Mouse (Mus musculus) MEL (cell line): Measurements from ENCODE around the gene Ttll1. TPM values are rescaled to one million over a fixed set of nuclear protein-coding genes. Genes with fewer than 3 reads are reported as not detected.
A peak's percentile ranks its signal among the peaks of the same experiment; 100 is the strongest.
"Not testable (repeated sequence)": the region's sequence is repeated elsewhere in the genome, so short reads cannot be mapped to it uniquely, and the experiment has no call there.

Experiments used
- DNase-seq: peaks from one replicate; pipeline ENCODE4 v3.0.0; 2011; ENCODE audit warnings: low read depth, low spot score
- H3K27ac ChIP-seq: 2 replicates; pipeline ENCODE4 v1.5.1; 2012; ENCODE audit warnings: low read depth, mild to moderate bottlenecking, control low read depth, low read length, moderate library complexity; ENCODE audit not compliant: control insufficient read depth
- H3K27me3 ChIP-seq, 2 experiments: fragments of 150-350 bp in 1 of 2; sonication (generic) in 1 of 2; 2 replicates each; pipeline ENCODE4 v1.6.1; 2012; ENCODE audit warnings: low read length in 2 of 2, mild to moderate bottlenecking in 2 of 2, improper control_type of control experiment in 1 of 2, moderate library complexity in 1 of 2; ENCODE audit not compliant: insufficient read depth in 2 of 2, control insufficient read depth in 1 of 2
- H3K36me3 ChIP-seq, 2 experiments: 2 replicates each; pipeline ENCODE4 v1.6.1; 2012 to 2014; ENCODE audit warnings: low read length in 2 of 2, improper control_type of control experiment in 1 of 2, inconsistent platforms in 1 of 2, mild to moderate bottlenecking in 1 of 2; ENCODE audit not compliant: insufficient read depth in 2 of 2, control insufficient read depth in 1 of 2
- H3K4me1 ChIP-seq, 2 experiments: fragments of 150-350 bp in 1 of 2; sonication (generic) in 1 of 2; 2 replicates each; pipeline ENCODE4 v1.6.1; 2012; ENCODE audit warnings: low read length in 2 of 2, improper control_type of control experiment in 1 of 2, mild to moderate bottlenecking in 1 of 2; ENCODE audit not compliant: insufficient read depth in 2 of 2, control insufficient read depth in 1 of 2
- H3K4me3 ChIP-seq, 2 experiments: fragments of 150-350 bp in 1 of 2; sonication (generic) in 1 of 2; 2 replicates each; pipeline ENCODE4 v1.5.1; 2012; ENCODE audit warnings: low read depth in 2 of 2, low read length in 2 of 2, mild to moderate bottlenecking in 2 of 2, moderate library complexity in 2 of 2, control low read depth in 1 of 2, improper control_type of control experiment in 1 of 2; ENCODE audit not compliant: control insufficient read depth in 1 of 2, insufficient read depth in 1 of 2
- H3K79me2 ChIP-seq: 2 replicates; pipeline ENCODE4 v1.6.1; 2012; ENCODE audit warnings: mild to moderate bottlenecking, low read length, moderate library complexity; ENCODE audit not compliant: control insufficient read depth, poor library complexity, insufficient read depth
- H3K9ac ChIP-seq: 2 replicates; pipeline ENCODE4 v1.6.1; 2012; ENCODE audit warnings: low read depth, mild to moderate bottlenecking, control low read depth, low read length, moderate library complexity; ENCODE audit not compliant: control insufficient read depth, poor library complexity, severe bottlenecking
- H3K9me3 ChIP-seq: fragments of 150-350 bp; sonication (generic); replicated peaks from 2 replicates; pipeline ENCODE4 v1.6.1; 2012; ENCODE audit warnings: mild to moderate bottlenecking, low read length, improper control_type of control experiment, moderate library complexity; ENCODE audit not compliant: insufficient read depth
- CHD1 ChIP-seq: IDR thresholded peaks from 2 replicates; pipeline ENCODE4 v1.6.1; 2012; ENCODE audit warnings: low read depth, mild to moderate bottlenecking, inconsistent platforms, low read length, improper control_type of control experiment
- CTCF ChIP-seq, 3 experiments: IDR thresholded peaks in 2 of 3; conservative IDR thresholded peaks in 1 of 3; 2 replicates each; pipeline ENCODE4 v1.5.1; 2011 to 2012; ENCODE audit warnings: low read length in 3 of 3, low read depth in 2 of 3, mild to moderate bottlenecking in 2 of 3, improper control_type of control experiment in 1 of 3, inconsistent platforms in 1 of 3, mixed read lengths in 1 of 3, moderate library complexity in 1 of 3; ENCODE audit not compliant: control insufficient read depth in 1 of 3, insufficient read depth in 1 of 3, poor library complexity in 1 of 3, severe bottlenecking in 1 of 3
- HCFC1 ChIP-seq: IDR thresholded peaks from 2 replicates; pipeline ENCODE4 v1.6.1; 2012; ENCODE audit warnings: low read depth, mild to moderate bottlenecking, inconsistent platforms, low read length, improper control_type of control experiment, moderate library complexity
- JUND ChIP-seq: IDR thresholded peaks from 2 replicates; pipeline ENCODE4 v1.6.1; 2011; ENCODE audit warnings: low read depth, mild to moderate bottlenecking, improper control_type of control experiment, low read length
- MAFK ChIP-seq: IDR thresholded peaks from 2 replicates; pipeline ENCODE4 v1.6.1; 2011; ENCODE audit warnings: low read depth, mild to moderate bottlenecking, low read length, improper control_type of control experiment, borderline replicate concordance
- MAX ChIP-seq: IDR thresholded peaks from 2 replicates; pipeline ENCODE4 v1.6.1; 2011; ENCODE audit warnings: low read length, improper control_type of control experiment
- MAZ ChIP-seq: IDR thresholded peaks from 2 replicates; pipeline ENCODE4 v1.6.1; 2012; ENCODE audit warnings: low read depth, mild to moderate bottlenecking, inconsistent platforms, low read length, improper control_type of control experiment
- MYB ChIP-seq: IDR thresholded peaks from 2 replicates; pipeline ENCODE4 v1.6.1; 2011; ENCODE audit warnings: mild to moderate bottlenecking, low read depth, low read length, improper control_type of control experiment
- MYC ChIP-seq: IDR thresholded peaks from 2 replicates; pipeline ENCODE4 v1.6.1; 2011; ENCODE audit warnings: low read depth, mild to moderate bottlenecking, low read length, improper control_type of control experiment, moderate library complexity
- NRF1 ChIP-seq: IDR thresholded peaks from 2 replicates; pipeline ENCODE4 v1.6.1; 2014; ENCODE audit warnings: low read depth, mild to moderate bottlenecking, inconsistent platforms, low read length, improper control_type of control experiment, moderate library complexity; ENCODE audit not compliant: poor library complexity, insufficient read depth, severe bottlenecking
- POLR2A ChIP-seq, 2 experiments: IDR thresholded peaks; 2 replicates each; pipeline ENCODE4 v1.6.1; 2011 to 2012; ENCODE audit warnings: low read length in 2 of 2, mild to moderate bottlenecking in 2 of 2, control low read depth in 1 of 2, improper control_type of control experiment in 1 of 2, low read depth in 1 of 2, moderate library complexity in 1 of 2; ENCODE audit not compliant: control insufficient read depth in 1 of 2, insufficient read depth in 1 of 2, poor library complexity in 1 of 2
- POLR2AphosphoS2 ChIP-seq: IDR thresholded peaks from 2 replicates; pipeline ENCODE4 v1.6.1; 2011; ENCODE audit warnings: low read length, improper control_type of control experiment
- SIN3A ChIP-seq: IDR thresholded peaks from 2 replicates; pipeline ENCODE4 v1.6.1; 2012; ENCODE audit warnings: low read length, improper control_type of control experiment, inconsistent platforms
- TBP ChIP-seq: IDR thresholded peaks from 2 replicates; pipeline ENCODE4 v1.8.0; 2011; ENCODE audit warnings: low read depth, low read length, improper control_type of control experiment
- TCF12 ChIP-seq: IDR thresholded peaks from 2 replicates; pipeline ENCODE4 v1.6.1; 2014; ENCODE audit warnings: low read depth, mild to moderate bottlenecking, inconsistent platforms, low read length, improper control_type of control experiment, moderate library complexity
- ZKSCAN1 ChIP-seq: IDR thresholded peaks from 2 replicates; pipeline ENCODE4 v1.6.1; 2012; ENCODE audit warnings: low read depth, mild to moderate bottlenecking, inconsistent platforms, low read length, improper control_type of control experiment, moderate library complexity
- ZMIZ1 ChIP-seq: IDR thresholded peaks from 2 replicates; pipeline ENCODE4 v1.6.1; 2012; ENCODE audit warnings: low read depth, mild to moderate bottlenecking, inconsistent platforms, low read length, improper control_type of control experiment, moderate library complexity
- polyA plus RNA-seq, 2 experiments: library from polyadenylated mRNA; stranded (reverse) in 1 of 2; unstranded in 1 of 2; fragments of >175 nt in 1 of 2; fragments of >200 nt in 1 of 2; gene quantifications; 2 replicates each; pipeline versions ENCODE4 v1.2.1 to v1.2.4; 2012; ENCODE audit warnings: low replicate concordance in 2 of 2, low read depth in 1 of 2; ENCODE audit not compliant: insufficient read length in 2 of 2, insufficient read depth in 1 of 2, missing spikeins in 1 of 2
- total RNA-seq: library from RNA; depleted of rRNA; stranded (reverse); fragments of 300-350 nt; gene quantifications from 2 replicates; pipeline ENCODE4 v1.2.3, GENCODE M21; 2012

Ttll1 gene
- total and polyA plus RNA-seq, 3 experiments, result 3.4 to 14.1 TPM; not detected in 1

DNA sequence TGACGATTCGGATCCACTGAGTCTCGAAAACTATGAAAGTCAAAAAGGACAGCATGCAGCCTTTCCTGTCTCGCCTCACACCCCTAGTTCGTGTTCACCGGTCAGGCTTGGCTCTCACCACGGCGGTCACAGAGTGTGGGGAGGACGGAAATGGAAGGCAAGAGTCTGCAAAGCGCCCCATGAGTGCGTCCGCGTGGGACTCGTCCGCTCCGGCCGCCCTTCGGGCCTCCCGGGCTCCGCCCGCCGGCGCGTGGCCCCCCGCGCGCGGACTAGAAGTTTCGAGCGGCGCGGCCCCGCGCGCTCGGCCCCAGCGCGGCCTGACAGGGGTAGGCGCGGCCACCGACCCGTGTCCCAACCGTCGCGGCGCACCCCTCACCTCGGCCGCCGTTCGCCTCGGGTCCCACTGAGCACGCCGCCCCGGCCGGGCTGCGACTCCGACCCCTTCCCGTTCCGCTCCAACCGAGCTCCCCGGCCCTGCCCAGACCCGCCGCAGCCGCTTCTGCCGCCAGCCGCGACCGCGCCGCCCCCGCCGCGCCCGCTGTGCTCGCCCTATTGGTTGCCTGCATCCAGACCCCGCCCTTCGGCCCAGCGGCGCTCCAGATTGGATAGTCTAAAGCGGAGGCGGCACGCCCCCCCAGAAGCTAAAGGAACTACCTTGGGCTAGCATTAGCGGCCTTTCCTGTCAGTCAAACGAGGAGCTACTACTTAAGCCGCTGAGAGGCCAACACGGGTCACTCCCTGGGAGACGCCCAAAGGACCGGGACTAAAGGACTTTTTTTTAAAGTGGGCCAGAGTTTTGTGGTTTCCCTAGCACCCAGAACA lies 46.4 kb downstream of the Ttll1 start, which contains the start of gene Pacsin2 (continued):
- peak; percentile 53 for TF ChIP-seq TCF12
- peak; percentile 68; the same call in 1 of the 2 replicates for TF ChIP-seq MYC
- peak; percentile 64; the same call in 1 of the 2 replicates for TF ChIP-seq HCFC1
- no peak for TF ChIP-seq CTCF (IDR thresholded peaks at IDR 0.05 in 2 of 3, conservative IDR thresholded peaks at IDR 0.05 in 1 of 3; ENCODE audit: control insufficient read depth in 1 of 3, insufficient read depth in 1 of 3, low read depth in 2 of 3, low read length in 3 of 3, poor library complexity in 1 of 3, severe bottlenecking in 1 of 3)
- TF ChIP-seq POLR2AphosphoS2, result 0 out of 2 replicates have a peak, but pooled peaks have one; percentile 38
- TF ChIP-seq MAZ, result peak; percentile 69; the same call in 1 of the 2 replicates
- peak; percentile 78; the same call in 1 of the 2 replicates for TF ChIP-seq SIN3A
- no peak for TF ChIP-seq JUND

DNA sequence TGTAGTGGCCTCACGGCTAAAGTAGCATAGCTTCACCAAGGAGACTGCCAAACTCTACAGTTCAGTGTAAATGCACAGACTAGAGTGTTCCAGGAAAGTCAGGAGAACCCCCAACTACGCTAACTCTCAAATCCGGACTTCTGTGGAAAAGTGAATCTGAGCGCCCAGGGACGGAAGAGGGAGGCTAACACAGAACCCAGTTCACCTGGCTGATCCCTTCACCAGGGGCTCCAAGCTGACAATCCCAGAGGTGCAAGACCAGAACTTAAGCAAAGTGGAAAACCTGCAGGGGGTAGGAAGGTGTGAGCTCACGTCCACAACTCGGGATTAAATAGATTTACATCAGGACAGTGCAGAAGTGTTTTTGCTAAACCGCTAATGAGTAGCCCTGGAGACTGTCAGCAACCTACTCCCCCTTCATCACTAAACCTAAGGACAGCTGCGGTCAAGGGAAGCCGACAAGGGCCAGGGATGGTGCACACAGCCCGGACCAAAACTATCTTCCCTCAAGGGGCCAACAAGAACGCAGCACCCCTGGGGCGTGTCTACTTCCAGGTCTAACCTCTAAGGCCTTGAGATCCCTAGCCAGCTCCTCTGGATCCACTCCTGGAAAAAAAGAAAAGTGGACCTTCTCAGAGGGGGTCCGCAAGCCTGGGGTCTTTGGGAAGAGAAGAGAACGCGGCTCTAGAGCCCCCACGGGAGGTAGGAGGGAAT lies 47.2 kb downstream of the Ttll1 start:
- peak; percentile 70 for DNase-seq
- H3K4me3 ChIP-seq, result peak overlapping the region; percentile 83 to 98
- peaks cover 39% of the 10 kb centered on the region for H3K79me2 ChIP-seq
- H3K9me3 ChIP-seq, result no peaks in the 10 kb centered on the region
- H3K36me3 ChIP-seq, result peaks cover 0 to 27% of the 10 kb centered on the region in 2 experiments; a peak in 2 of 4 replicates
- peaks cover 5 to 30% of the 10 kb centered on the region in 2 experiments for H3K4me1 ChIP-seq
- H3K27me3 ChIP-seq, result no peaks in the 10 kb centered on the region
- TF ChIP-seq CHD1, result no peak
- peak overlapping the region; percentile 97 for H3K9ac ChIP-seq
- H3K27ac ChIP-seq, result peak overlapping the region; percentile 64

DNA sequence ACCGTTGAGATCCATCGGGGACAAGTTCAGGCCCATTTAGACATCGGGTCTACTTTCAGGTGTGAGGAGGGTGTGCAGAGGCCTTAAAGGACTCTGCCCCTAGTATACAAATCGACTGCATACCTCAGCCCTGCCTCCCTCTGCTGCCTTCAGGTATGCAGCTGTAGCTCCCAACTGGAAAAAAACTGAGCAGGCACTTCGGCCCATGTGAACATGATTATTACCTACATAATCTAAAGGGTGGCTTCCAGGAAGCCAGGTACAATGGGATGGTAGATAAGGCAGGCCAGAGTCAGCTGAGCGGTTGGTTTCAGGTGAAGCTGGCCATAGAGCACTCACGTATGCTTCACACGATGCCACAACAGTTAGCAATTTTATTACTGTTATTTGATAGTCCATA lies 48.3 kb downstream of the Ttll1 start:
- not testable (repeated sequence) for H3K4me3 ChIP-seq, H3K27ac ChIP-seq, DNase-seq, H3K9me3 ChIP-seq, H3K9ac ChIP-seq, H3K27me3 ChIP-seq
- H3K79me2 ChIP-seq, result peaks cover 48% of the 10 kb centered on the region
- peaks cover 5 to 30% of the 10 kb centered on the region in 2 experiments for H3K4me1 ChIP-seq
- peaks cover 0 to 27% of the 10 kb centered on the region in 2 experiments; a peak in 2 of 4 replicates for H3K36me3 ChIP-seq

DNA sequence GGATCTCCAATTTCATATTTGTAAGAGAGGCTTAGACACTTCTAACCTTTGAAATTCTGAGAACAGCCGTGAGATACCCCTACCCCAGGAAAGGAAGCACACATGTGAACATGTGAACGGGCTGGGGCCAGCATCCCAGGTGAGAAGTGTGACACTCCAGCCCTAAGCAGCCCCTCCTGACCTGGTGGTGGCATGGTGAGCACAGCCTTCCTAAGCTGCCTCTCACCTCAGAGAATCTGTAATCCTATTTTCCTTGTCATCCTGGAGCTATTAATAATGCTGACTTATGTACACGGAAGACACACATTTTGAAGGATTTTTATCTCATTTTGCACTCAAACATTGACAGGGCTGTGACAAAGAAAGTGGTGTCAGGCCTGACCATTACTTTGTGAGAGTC lies 49.8 kb downstream of the Ttll1 start:
- H3K4me3 ChIP-seq, result no peak overlapping the region
- peaks cover 1 to 22% of the 10 kb centered on the region in 2 experiments for H3K4me1 ChIP-seq
- H3K9me3 ChIP-seq, result no peaks in the 10 kb centered on the region
- no peak overlapping the region for H3K27ac ChIP-seq
- no peak for DNase-seq
- no peak overlapping the region for H3K9ac ChIP-seq
- no peaks in the 10 kb centered on the region for H3K27me3 ChIP-seq
- TF ChIP-seq JUND (no peak), POLR2A (IDR thresholded peaks at IDR 0.05; ENCODE audit: control insufficient read depth in 1 of 2, insufficient read depth in 1 of 2, low read depth in 1 of 2, low read length in 2 of 2, poor library complexity in 1 of 2) (no peak), ZMIZ1 (no peak), MYB (no peak), MAX (no peak), TBP (no peak), NRF1 (no peak), MAFK (no peak), ZKSCAN1 (no peak)
- peaks cover 60% of the 10 kb centered on the region for H3K79me2 ChIP-seq
- H3K36me3 ChIP-seq, result peaks cover 0 to 21% of the 10 kb centered on the region in 2 experiments; a peak in 2 of 4 replicates
